Mouse (Mus musculus): ENCODE data around the gene Nfrkb. TPM values are rescaled to one million over a fixed set of nuclear protein-coding genes. Genes with fewer than 3 reads are reported as not detected.
A peak's percentile ranks its signal among the peaks of the same experiment; 100 is the strongest.

Nfrkb gene
- polyA plus RNA-seq, 1 experiment from 2014 or later = 30.6 TPM

GRCm38 (mm10) chr9:31431751-31432150 lies 45.8 kb downstream of the Nfrkb start:
- H3K27ac ChIP-seq (replicated peaks) = no peak overlapping the region
- no peak overlapping the region for H3K4me3 ChIP-seq
- H3K4me2 ChIP-seq (replicated peaks) = no peak overlapping the region
- no peaks in the 10 kb centered on the region for H3K4me1 ChIP-seq
- H3K27me3 ChIP-seq = no peaks in the 10 kb centered on the region
- no peaks in the 10 kb centered on the region for H3K9me3 ChIP-seq
- WGBS = 86% methylated on average over 5 of the region's 5 CpGs
- no peak overlapping the region for H3K9ac ChIP-seq (replicated peaks)
- H3K36me3 ChIP-seq = no peaks in the 10 kb centered on the region
- ATAC-seq (ENCODE audit: low FRiP score, low read depth) = no peak

GRCm38 (mm10) chr9:31432336-31432975 lies 46.5 kb downstream of the Nfrkb start:
- Histone ChIP-seq H3K4me1 (no peaks in the 10 kb centered on the region), H3K4me2 (replicated peaks) (no peak overlapping the region), H3K27me3 (no peaks in the 10 kb centered on the region), H3K4me3 (no peak overlapping the region), H3K36me3 (no peaks in the 10 kb centered on the region), H3K27ac (replicated peaks) (no peak overlapping the region), H3K9ac (replicated peaks) (no peak overlapping the region), H3K9me3 (no peaks in the 10 kb centered on the region)
- WGBS = 79% methylated on average over 7 of the region's 7 CpGs
- ATAC-seq (ENCODE audit: low FRiP score, low read depth) = 0 out of 2 replicates have a peak, but pooled peaks have one; percentile 23

DNA sequence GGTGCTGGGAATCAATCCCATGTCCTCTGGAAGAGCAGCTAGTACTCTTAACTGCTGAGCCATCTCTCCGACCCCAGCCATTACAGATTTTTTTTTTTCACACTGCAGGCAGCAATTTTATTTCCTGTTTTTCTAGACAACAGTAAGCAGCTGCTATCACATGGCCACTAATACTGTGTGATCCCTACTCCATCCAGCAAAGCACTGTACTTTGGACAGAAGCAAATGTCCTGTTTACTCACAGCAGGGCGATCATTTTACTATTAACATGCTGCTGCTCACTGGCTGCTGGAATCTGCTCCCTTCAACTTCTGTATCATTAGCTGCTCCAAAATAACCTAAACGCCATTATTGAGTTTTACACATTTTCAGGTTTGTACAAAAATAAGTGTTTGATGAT lies 47.4 kb downstream of the Nfrkb start:
- ATAC-seq (ENCODE audit: low FRiP score, low read depth) = no peak
- 87% methylated on average over 3 of the region's 3 CpGs for whole genome bisulfite sequencing

GRCm38 (mm10) chr9:31435415-31435814 lies 49.4 kb downstream of the Nfrkb start:
- 89% methylated on average over 8 of the region's 8 CpGs for WGBS
- no peaks in the 10 kb centered on the region for H3K4me1 ChIP-seq
- ATAC-seq (ENCODE audit: low FRiP score, low read depth) = no peak

More for the DNA sequence above, 47.4 kb downstream of the Nfrkb start:
- no peak overlapping the region for H3K4me3 ChIP-seq
- no peaks in the 10 kb centered on the region for H3K27me3 ChIP-seq
- no peaks in the 10 kb centered on the region for H3K36me3 ChIP-seq
- H3K4me2 ChIP-seq (replicated peaks) = no peak overlapping the region
- no peaks in the 10 kb centered on the region for H3K4me1 ChIP-seq
- H3K27ac ChIP-seq (replicated peaks) = no peak overlapping the region
- no peak overlapping the region for H3K9ac ChIP-seq (replicated peaks)
- no peaks in the 10 kb centered on the region for H3K9me3 ChIP-seq

GRCm38 (mm10) chr9:31437861-31438260 lies 51.9 kb downstream of the Nfrkb start:
- Histone ChIP-seq H3K9me3 (no peaks in the 10 kb centered on the region), H3K27ac (replicated peaks) (no peak overlapping the region), H3K4me2 (replicated peaks) (no peak overlapping the region), H3K4me3 (no peak overlapping the region), H3K36me3 (no peaks in the 10 kb centered on the region), H3K4me1 (no peaks in the 10 kb centered on the region), H3K27me3 (no peaks in the 10 kb centered on the region), H3K9ac (replicated peaks) (no peak overlapping the region)
- no peak for ATAC-seq (ENCODE audit: low FRiP score, low read depth)
- 84% methylated on average over 7 of the region's 7 CpGs for WGBS

More at GRCm38 (mm10) chr9:31435415-31435814, 49.4 kb downstream of the Nfrkb start:
- H3K9ac ChIP-seq (replicated peaks) = no peak overlapping the region
- no peak overlapping the region for H3K4me2 ChIP-seq (replicated peaks)
- no peaks in the 10 kb centered on the region for H3K9me3 ChIP-seq
- no peaks in the 10 kb centered on the region for H3K36me3 ChIP-seq
- no peak overlapping the region for H3K4me3 ChIP-seq
- no peaks in the 10 kb centered on the region for H3K27me3 ChIP-seq
- H3K27ac ChIP-seq (replicated peaks) = no peak overlapping the region

DNA sequence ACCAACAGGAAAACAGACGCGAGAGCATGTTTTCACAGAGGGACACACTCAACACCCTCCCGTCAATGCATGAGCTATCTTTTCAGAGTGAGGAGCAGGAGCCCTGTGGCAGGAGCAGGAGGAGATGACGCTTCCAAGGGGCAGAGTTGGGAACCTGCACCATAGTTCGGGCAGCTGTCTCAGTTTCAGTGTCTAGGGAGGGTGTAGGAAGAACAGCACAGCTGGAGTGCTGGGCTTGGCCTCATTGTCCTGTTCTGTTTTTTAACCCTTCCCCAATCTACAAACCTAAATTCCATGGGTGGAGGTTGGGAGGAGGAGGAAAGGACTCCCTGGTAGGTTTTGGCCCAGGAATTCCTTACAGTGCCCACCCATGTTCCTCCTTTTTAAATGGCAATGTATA lies 52.8 kb downstream of the Nfrkb start:
- Histone ChIP-seq H3K9me3 (no peaks in the 10 kb centered on the region), H3K4me3 (no peak overlapping the region), H3K9ac (replicated peaks) (no peak overlapping the region), H3K4me2 (replicated peaks) (no peak overlapping the region), H3K36me3 (no peaks in the 10 kb centered on the region), H3K27me3 (no peaks in the 10 kb centered on the region), H3K4me1 (no peaks in the 10 kb centered on the region), H3K27ac (replicated peaks) (no peak overlapping the region)
- ATAC-seq (ENCODE audit: low FRiP score, low read depth) = no peak
- WGBS = 66% methylated on average over 5 of the region's 5 CpGs

DNA sequence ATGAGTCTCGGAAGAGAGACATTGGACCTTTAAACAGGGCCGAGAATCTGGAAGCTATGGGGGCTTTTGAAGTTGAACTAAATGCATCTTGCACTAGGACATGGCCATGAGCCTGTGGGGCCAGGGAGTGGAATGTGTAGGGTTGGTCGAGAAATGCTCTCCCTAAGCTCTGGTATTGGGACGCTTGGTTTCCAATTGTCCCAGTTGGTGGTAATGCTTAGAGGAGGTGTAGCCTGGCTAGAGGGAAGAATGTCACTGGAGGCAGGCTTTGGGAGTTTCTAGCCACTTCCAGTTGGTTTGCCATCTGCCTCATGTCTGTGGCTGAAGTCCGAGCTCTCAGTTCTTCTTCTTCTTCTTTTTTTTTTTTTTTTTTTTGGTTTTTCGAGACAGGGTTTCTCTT lies 53.3 kb downstream of the Nfrkb start:
- Histone ChIP-seq H3K4me1 (no peaks in the 10 kb centered on the region), H3K9me3 (no peaks in the 10 kb centered on the region), H3K27ac (replicated peaks) (no peak overlapping the region), H3K4me2 (replicated peaks) (no peak overlapping the region), H3K27me3 (no peaks in the 10 kb centered on the region), H3K4me3 (no peak overlapping the region), H3K36me3 (no peaks in the 10 kb centered on the region), H3K9ac (replicated peaks) (no peak overlapping the region)
- ATAC-seq (ENCODE audit: low FRiP score, low read depth) = no peak
- 84% methylated on average over 5 of the region's 6 CpGs for WGBS

DNA sequence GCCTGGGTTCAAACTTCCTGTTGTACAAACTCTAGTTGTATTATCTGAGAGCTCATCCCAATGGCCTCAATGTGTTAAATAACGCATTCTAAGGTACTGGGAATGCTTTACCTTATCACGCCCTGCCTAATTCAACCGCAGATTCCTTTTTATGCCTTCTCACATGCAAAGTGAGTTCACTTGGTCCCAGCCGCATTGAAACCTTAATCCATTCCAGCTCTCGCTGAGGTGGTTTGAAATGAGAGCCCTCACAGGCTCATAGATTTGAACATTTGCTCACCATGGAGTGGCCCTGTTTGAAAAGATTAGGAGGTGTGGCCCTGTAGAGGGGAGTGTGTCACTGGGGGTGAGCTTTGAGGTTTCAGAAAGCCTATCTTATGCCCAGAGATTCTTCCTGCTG lies 54.4 kb downstream of the Nfrkb start:
- no peak for ATAC-seq (ENCODE audit: low FRiP score, low read depth)
- 80% methylated on average over 5 of the region's 5 CpGs for WGBS
- Histone ChIP-seq H3K27ac (replicated peaks) (no peak overlapping the region), H3K4me1 (no peaks in the 10 kb centered on the region), H3K9me3 (no peaks in the 10 kb centered on the region), H3K27me3 (no peaks in the 10 kb centered on the region), H3K36me3 (no peaks in the 10 kb centered on the region), H3K9ac (replicated peaks) (no peak overlapping the region), H3K4me2 (replicated peaks) (no peak overlapping the region), H3K4me3 (no peak overlapping the region)

- H3K4me1 ChIP-seq = no peaks in the 10 kb centered on the region
- H3K4me2 ChIP-seq (replicated peaks) = no peak overlapping the region
- H3K9ac ChIP-seq (replicated peaks) = no peak overlapping the region
- H3K27me3 ChIP-seq = no peaks in the 10 kb centered on the region
- no peaks in the 10 kb centered on the region for H3K36me3 ChIP-seq
- no peak for ATAC-seq (ENCODE audit: low FRiP score, low read depth)
- H3K9me3 ChIP-seq = no peaks in the 10 kb centered on the region
- H3K4me3 ChIP-seq = no peak overlapping the region
- 86% methylated on average over 3 of the region's 3 CpGs for WGBS
- H3K27ac ChIP-seq (replicated peaks) = no peak overlapping the region
These were observed 55.5 kb downstream of the Nfrkb start for GRCm38 (mm10) chr9:31441487-31441886.

- no peak for ATAC-seq (ENCODE audit: low FRiP score, low read depth)
- Histone ChIP-seq H3K27ac (replicated peaks) (no peak overlapping the region), H3K9ac (replicated peaks) (no peak overlapping the region), H3K27me3 (no peaks in the 10 kb centered on the region), H3K4me1 (no peaks in the 10 kb centered on the region), H3K4me3 (no peak overlapping the region), H3K4me2 (replicated peaks) (no peak overlapping the region), H3K9me3 (no peaks in the 10 kb centered on the region), H3K36me3 (no peaks in the 10 kb centered on the region)
- WGBS = 85% methylated on average over 8 of the region's 8 CpGs
These were observed 58.2 kb downstream of the Nfrkb start for GRCm38 (mm10) chr9:31444236-31444635.

DNA sequence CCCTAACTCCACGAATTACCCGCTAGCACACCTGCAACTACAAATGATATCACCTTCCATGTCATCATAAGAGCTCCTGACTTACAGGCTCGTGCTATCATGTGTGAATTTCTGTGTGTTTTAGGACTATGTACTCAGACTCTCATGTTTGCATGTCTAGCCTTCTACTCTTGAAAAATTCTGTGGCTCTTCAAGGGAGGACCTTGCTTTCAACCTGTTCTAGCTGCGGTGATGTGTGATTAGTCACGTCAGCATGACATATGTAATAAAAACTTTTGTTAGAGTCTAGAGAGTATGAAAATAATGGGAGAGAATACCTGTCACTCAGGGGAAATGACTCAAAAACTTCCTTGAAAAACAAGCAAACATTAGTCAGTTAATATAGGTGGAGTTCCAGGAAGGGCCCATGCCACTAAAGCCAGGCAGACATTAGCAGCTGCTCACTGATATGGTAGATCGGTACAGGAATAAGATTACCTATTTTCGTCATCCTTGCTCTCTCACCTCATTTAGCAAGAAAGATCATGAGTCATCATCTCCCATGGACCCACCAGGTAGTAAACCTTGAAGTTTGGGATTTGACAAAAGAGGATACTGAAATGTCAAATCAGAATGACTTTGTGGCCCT lies 63.3 kb downstream of the Nfrkb start:
- Histone ChIP-seq H3K36me3 (no peaks in the 10 kb centered on the region), H3K4me3 (no peak overlapping the region), H3K27ac (replicated peaks) (no peak overlapping the region), H3K4me2 (replicated peaks) (no peak overlapping the region), H3K9ac (replicated peaks) (no peak overlapping the region), H3K9me3 (no peaks in the 10 kb centered on the region), H3K27me3 (no peaks in the 10 kb centered on the region), H3K4me1 (no peaks in the 10 kb centered on the region)
- ATAC-seq (ENCODE audit: low FRiP score, low read depth) = no peak
- WGBS = 87% methylated on average over 7 of the region's 7 CpGs

- no peak overlapping the region for H3K4me2 ChIP-seq (replicated peaks)
- WGBS = 87% methylated on average over 10 of the region's 10 CpGs
- no peak for ATAC-seq (ENCODE audit: low FRiP score, low read depth)
These were observed 66.2 kb downstream of the Nfrkb start for GRCm38 (mm10) chr9:31452166-31452565.

GRCm38 (mm10) chr9:31454356-31454755 lies 68.4 kb downstream of the Nfrkb start:
- WGBS = 56% methylated on average over 1 of the region's 1 CpGs
- Histone ChIP-seq H3K27me3 (no peaks in the 10 kb centered on the region), H3K4me1 (no peaks in the 10 kb centered on the region), H3K27ac (replicated peaks) (no peak overlapping the region), H3K9me3 (no peaks in the 10 kb centered on the region), H3K36me3 (no peaks in the 10 kb centered on the region), H3K4me3 (no peak overlapping the region), H3K4me2 (replicated peaks) (no peak overlapping the region), H3K9ac (replicated peaks) (no peak overlapping the region)
- no peak for ATAC-seq (ENCODE audit: low FRiP score, low read depth)

More at GRCm38 (mm10) chr9:31452166-31452565, 66.2 kb downstream of the Nfrkb start:
- no peaks in the 10 kb centered on the region for H3K36me3 ChIP-seq
- H3K4me1 ChIP-seq = no peaks in the 10 kb centered on the region
- H3K27me3 ChIP-seq = no peaks in the 10 kb centered on the region
- H3K9me3 ChIP-seq = no peaks in the 10 kb centered on the region
- H3K4me3 ChIP-seq = no peak overlapping the region
- H3K9ac ChIP-seq (replicated peaks) = no peak overlapping the region
- no peak overlapping the region for H3K27ac ChIP-seq (replicated peaks)

All from midbrain, embryonic 12.5 days (tissue).